Mouse (Mus musculus) erythroblast, embryonic 14.5 days (primary cell): ENCODE data around the gene L3mbtl1. TPM values are rescaled to one million over a fixed set of nuclear protein-coding genes. Genes with fewer than 3 reads are reported as not detected.
A peak's percentile ranks its signal among the peaks of the same experiment; 100 is the strongest.

ENCODE experiments used
- H3K27me3 ChIP-seq: 2 replicates; pipeline ENCODE4 v1.6.1; 2012; ENCODE audit warnings: inconsistent platforms; ENCODE audit not compliant: control insufficient read depth
- H3K36me3 ChIP-seq: 2 replicates; pipeline ENCODE4 v1.6.1; 2012; ENCODE audit warnings: mild to moderate bottlenecking, inconsistent platforms; ENCODE audit not compliant: control insufficient read depth
- H3K4me1 ChIP-seq: 2 replicates; pipeline ENCODE4 v1.6.1; 2012; ENCODE audit warnings: inconsistent platforms; ENCODE audit not compliant: control insufficient read depth
- H3K4me3 ChIP-seq: replicated peaks from 2 replicates; pipeline ENCODE3; 2012; ENCODE audit warnings: moderate library complexity, mild to moderate bottlenecking, inconsistent platforms
- H3K9me3 ChIP-seq: 2 replicates; pipeline ENCODE4 v1.6.1; 2012; ENCODE audit warnings: low read length, inconsistent platforms, mixed read lengths; ENCODE audit not compliant: control insufficient read depth
- GATA1 ChIP-seq: IDR thresholded peaks from 2 replicates; pipeline ENCODE4 v1.6.1; 2012; ENCODE audit warnings: low read length, inconsistent platforms, mixed read lengths
- TAL1 ChIP-seq: IDR thresholded peaks from 3 replicates; pipeline ENCODE4 v1.6.1; 2012; ENCODE audit warnings: low read length, inconsistent platforms, mixed read lengths
- polyA plus RNA-seq: library from polyadenylated mRNA; stranded (reverse); fragments of >175 nt; gene quantifications from 2 replicates; pipeline ENCODE4 v1.2.3, GENCODE M21; 2012

L3mbtl1 gene
- polyA plus RNA-seq, 1 experiment = not detected

- peaks cover 5% of the 10 kb centered on the region; the same call in 1 of the 2 replicates for H3K36me3 ChIP-seq
- peaks cover 15% of the 10 kb centered on the region for H3K4me1 ChIP-seq
- H3K9me3 ChIP-seq = no peaks in the 10 kb centered on the region
- no peak overlapping the region for H3K4me3 ChIP-seq
- no peaks in the 10 kb centered on the region for H3K27me3 ChIP-seq
- TF ChIP-seq TAL1 (no peak), GATA1 (no peak)
Observed at GRCm38 (mm10) chr2:162999744-163000143, 56.5 kb downstream of the L3mbtl1 start.

DNA sequence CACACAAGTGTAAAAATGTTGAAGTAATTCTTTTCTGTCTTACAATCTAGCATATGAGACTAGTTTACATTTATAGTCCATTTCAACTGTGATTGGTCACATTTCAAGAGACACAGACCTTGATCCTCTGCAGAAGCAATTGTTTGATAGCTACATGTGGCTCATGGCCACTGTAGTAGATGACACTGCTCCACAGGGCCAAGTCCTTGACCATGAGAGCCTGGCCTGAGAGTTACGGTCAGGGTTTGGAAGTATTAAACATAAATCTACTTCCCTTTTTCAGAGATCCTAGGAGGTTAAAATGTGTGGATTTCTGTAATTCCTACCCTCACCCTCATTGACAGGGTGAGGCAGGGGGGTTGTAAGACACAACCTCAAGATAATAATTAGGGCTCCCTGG lies 57.8 kb downstream of the L3mbtl1 start:
- H3K9me3 ChIP-seq = no peaks in the 10 kb centered on the region
- peaks cover 2% of the 10 kb centered on the region; the same call in 1 of the 2 replicates for H3K36me3 ChIP-seq
- no peaks in the 10 kb centered on the region for H3K27me3 ChIP-seq
- peaks cover 13% of the 10 kb centered on the region for H3K4me1 ChIP-seq
- H3K4me3 ChIP-seq = no peak overlapping the region
- TF ChIP-seq TAL1 (no peak), GATA1 (no peak)

DNA sequence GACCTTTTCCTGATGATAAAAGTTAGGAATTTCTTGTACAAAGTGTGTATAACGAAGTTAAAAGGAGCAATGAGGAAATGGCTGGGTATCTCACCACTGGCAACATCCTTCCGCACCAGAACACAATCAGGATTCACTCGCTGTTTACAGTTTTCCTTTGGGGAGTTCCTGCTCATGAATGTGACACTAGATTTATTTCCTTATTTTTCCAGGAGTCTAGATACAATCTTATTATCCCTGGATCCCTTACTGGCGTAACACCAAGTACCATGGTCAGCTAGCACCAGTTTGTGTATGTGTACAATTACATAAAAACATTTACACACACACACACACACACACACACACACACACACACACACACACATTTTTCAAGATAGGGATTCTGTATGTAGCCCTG lies 64.0 kb downstream of the L3mbtl1 start:
- H3K4me3 ChIP-seq = no peak overlapping the region
- H3K36me3 ChIP-seq = no peaks in the 10 kb centered on the region; the same call in 1 of the 2 replicates
- TF ChIP-seq GATA1 (no peak), TAL1 (no peak)
- H3K9me3 ChIP-seq = no peaks in the 10 kb centered on the region
- H3K4me1 ChIP-seq = no peaks in the 10 kb centered on the region
- H3K27me3 ChIP-seq = no peaks in the 10 kb centered on the region

DNA sequence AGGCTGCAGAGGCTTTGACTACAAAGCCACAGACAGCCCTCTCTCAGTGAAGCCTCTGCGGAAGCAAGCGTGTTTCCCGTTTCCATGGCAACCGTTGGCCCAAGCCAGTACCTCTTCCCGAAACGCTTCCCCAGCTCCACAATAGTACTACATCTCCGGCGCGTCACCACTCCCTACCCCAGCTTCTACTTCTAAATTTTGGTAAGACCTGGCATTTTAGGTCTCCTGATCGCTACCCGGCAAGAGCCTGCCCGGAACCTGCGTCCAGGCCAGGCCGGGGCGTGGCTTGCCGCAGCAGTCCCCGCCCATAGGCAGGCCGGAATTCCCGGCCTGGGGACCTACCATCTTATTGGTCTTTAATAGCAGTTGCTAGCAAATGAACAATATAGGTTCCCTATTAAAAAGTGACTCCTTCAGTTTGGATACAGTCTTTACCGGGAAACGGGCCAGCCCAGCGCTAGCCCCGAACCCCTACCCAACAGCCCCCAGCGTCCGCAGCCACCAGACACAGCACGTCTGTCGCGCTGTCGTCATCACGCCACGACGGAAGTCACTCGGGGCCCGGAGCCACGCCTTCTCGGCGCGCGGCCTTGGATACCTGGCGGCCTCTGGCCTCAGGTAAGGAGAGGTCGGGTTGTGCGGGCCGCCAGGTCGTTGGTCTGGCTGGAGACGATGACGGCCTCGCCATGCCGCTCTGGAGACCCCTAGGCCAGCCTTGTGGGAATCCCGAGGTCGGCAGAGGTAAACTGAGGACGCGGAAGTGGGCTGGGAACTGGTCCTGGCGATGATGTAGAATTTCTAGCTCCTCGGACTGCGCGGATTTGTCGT lies 73.9 kb downstream of the L3mbtl1 start, which contains the start of gene Ift52:
TSS of gene Ift52 (plus strand) at position 439 of the 828 bp plus-strand sequence.
- H3K27me3 ChIP-seq = no peaks in the 10 kb centered on the region
- H3K4me3 ChIP-seq = peak within 1 kb of the TSS; percentile 74
- TF ChIP-seq TAL1 = no peak
- TF ChIP-seq GATA1 = no peak
- no peaks in the 10 kb centered on the region; the same call in 1 of the 2 replicates for H3K36me3 ChIP-seq
- H3K9me3 ChIP-seq = no peaks in the 10 kb centered on the region
- H3K4me1 ChIP-seq = peaks cover 17% of the 10 kb centered on the region

Other genes starting within 250 kb of the L3mbtl1 start
- gene Srsf6, start 11.9 kb upstream of the L3mbtl1 start, polyA plus RNA-seq = 6.8 and 7.0 TPM in 2 replicates
- not detected in 2 replicates for gene Sgk2, start 43.9 kb downstream of the L3mbtl1 start, polyA plus RNA-seq
- gene Ift52, start 73.9 kb downstream of the L3mbtl1 start, polyA plus RNA-seq = 0.11 and 0.36 TPM in 2 replicates
- gene Mybl2, start 111.2 kb downstream of the L3mbtl1 start, polyA plus RNA-seq = 21.7 and 27.3 TPM in 2 replicates
- not detected in 2 replicates for gene Gtsf1l, start 144.4 kb downstream of the L3mbtl1 start, polyA plus RNA-seq